Comparison of ENCODE assay signal across 27 mouse cellular contexts in the genomic region with DNA sequence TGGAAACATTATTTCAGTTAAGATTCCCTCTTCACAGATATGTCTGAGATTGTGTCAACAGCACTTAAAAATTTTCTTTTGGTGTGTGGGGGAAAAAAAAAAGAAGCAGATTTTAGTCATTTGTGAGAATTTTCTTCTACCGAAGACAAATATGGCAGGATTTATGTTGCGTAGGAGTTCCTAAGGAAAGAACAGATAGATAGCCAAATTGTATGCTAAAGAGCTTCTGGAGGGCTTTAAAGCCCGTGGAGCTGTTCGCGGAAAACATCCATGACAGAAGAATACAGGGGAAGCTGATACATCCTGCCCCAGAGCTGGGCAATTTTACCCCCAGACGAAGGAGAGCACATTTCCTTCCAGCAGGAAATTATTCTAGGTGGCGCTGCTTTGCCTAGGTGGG. TPM values are rescaled to one million over a fixed set of nuclear protein-coding genes. Genes with fewer than 3 reads are reported as not detected.
"Had no signal": no experiment of that assay in that cellular context is flagged by ENCODE, and none has a peak within 500 bp of the region (broad histone marks: within the 10 kb centered on the region; RNA-seq: fewer than 3 reads in every experiment).

No protein-coding gene starts in this region.

- DNase-seq: kidney, adult 11 months; kidney, adult 8-10 months; kidney, postnatal 10 days; kidney, postnatal 4 days; liver; lung, adult 18-20 months; lung, postnatal 10 days; midbrain, embryonic 14.5 days; spleen, adult 18-20 months; thymus, adult 18-20 months; thymus, postnatal 36 days had no signal

- H3K4me1 ChIP-seq: intestine, embryonic 15.5 days; kidney, embryonic 15.5 days; liver, embryonic 12.5 days; liver, embryonic 15.5 days; lung, embryonic 15.5 days; megakaryocyte, embryonic 14.5 days; midbrain, embryonic 10.5 days; stomach, embryonic 15.5 days had no signal

- H3K4me2 ChIP-seq: intestine, embryonic 15.5 days; kidney, embryonic 15.5 days; limb, embryonic 12.5 days; liver, embryonic 12.5 days; liver, embryonic 15.5 days; lung, embryonic 15.5 days; stomach, embryonic 15.5 days had no signal

- H3K9me3 ChIP-seq: intestine, embryonic 15.5 days; kidney, embryonic 15.5 days; limb, embryonic 12.5 days; liver, embryonic 15.5 days; lung, embryonic 15.5 days; midbrain, embryonic 10.5 days; stomach, embryonic 15.5 days had no signal

- H3K27ac ChIP-seq: intestine, embryonic 15.5 days; kidney, embryonic 15.5 days; liver, embryonic 12.5 days; liver, embryonic 15.5 days; lung, embryonic 15.5 days; midbrain, embryonic 10.5 days; stomach, embryonic 15.5 days had no signal

- H3K9ac ChIP-seq: intestine, embryonic 15.5 days; kidney, embryonic 15.5 days; limb, embryonic 12.5 days; liver, embryonic 12.5 days; liver, embryonic 15.5 days; lung, embryonic 15.5 days; stomach, embryonic 15.5 days had no signal

- ATAC-seq: intestine, embryonic 15.5 days; liver, embryonic 12.5 days had no signal

- H3K27me3 ChIP-seq: intestine, embryonic 15.5 days; kidney, embryonic 15.5 days; limb, embryonic 12.5 days; liver, embryonic 12.5 days; liver, embryonic 15.5 days; lung, embryonic 15.5 days; stomach, embryonic 15.5 days had no signal

- H3K36me3 ChIP-seq: intestine, embryonic 15.5 days; kidney, embryonic 15.5 days; limb, embryonic 12.5 days; liver, embryonic 12.5 days; liver, embryonic 15.5 days; lung, embryonic 15.5 days; midbrain, embryonic 10.5 days; stomach, embryonic 15.5 days had no signal

- H3K4me3 ChIP-seq: intestine, embryonic 15.5 days; kidney, embryonic 15.5 days; limb, embryonic 12.5 days; liver, embryonic 12.5 days; liver, embryonic 15.5 days; lung, embryonic 15.5 days; megakaryocyte, embryonic 14.5 days; midbrain, embryonic 10.5 days; stomach, embryonic 15.5 days had no signal

RNA-seq across cellular contexts. Expression of a gene that starts 9.2 kb away (rescaled TPM):
- total RNA-seq: layer of hippocampus, adult 18-20 months; layer of hippocampus, postnatal 14 days; left cerebral cortex, postnatal 25 days; midbrain, postnatal 0 days had no signal
- polyA plus RNA-seq: intestine, embryonic 15.5 days; kidney, embryonic 15.5 days; limb, embryonic 12.5 days; liver, embryonic 12.5 days; liver, embryonic 15.5 days; lung, embryonic 15.5 days; midbrain, embryonic 10.5 days; midbrain, embryonic 14.5 days; midbrain, postnatal 0 days; neural tube, embryonic 11.5 days; neural tube, embryonic 14.5 days; stomach, embryonic 15.5 days; urinary bladder, adult 2 months had no signal

RNA-seq across cellular contexts. Expression of a gene that starts 18.6 kb away (rescaled TPM):
- total RNA-seq: layer of hippocampus, adult 18-20 months; layer of hippocampus, postnatal 14 days; left cerebral cortex, postnatal 25 days; midbrain, postnatal 0 days had no signal
- polyA plus RNA-seq: intestine, embryonic 15.5 days; kidney, embryonic 15.5 days; limb, embryonic 12.5 days; liver, embryonic 12.5 days; liver, embryonic 15.5 days; lung, embryonic 15.5 days; midbrain, embryonic 10.5 days; midbrain, embryonic 14.5 days; midbrain, postnatal 0 days; neural tube, embryonic 11.5 days; neural tube, embryonic 14.5 days; stomach, embryonic 15.5 days; urinary bladder, adult 2 months had no signal

RNA-seq across cellular contexts. Expression of a gene that starts 46.4 kb away (rescaled TPM):
- total RNA-seq: layer of hippocampus, adult 18-20 months; layer of hippocampus, postnatal 14 days; left cerebral cortex, postnatal 25 days; midbrain, postnatal 0 days had no signal
- polyA plus RNA-seq: intestine, embryonic 15.5 days; kidney, embryonic 15.5 days; limb, embryonic 12.5 days; liver, embryonic 12.5 days; liver, embryonic 15.5 days; lung, embryonic 15.5 days; midbrain, embryonic 10.5 days; midbrain, embryonic 14.5 days; midbrain, postnatal 0 days; neural tube, embryonic 11.5 days; neural tube, embryonic 14.5 days; stomach, embryonic 15.5 days; urinary bladder, adult 2 months had no signal
